Comparison of ENCODE assay signal across 10 mouse cellular contexts in genomic region chr16:62653817-62654216, GRCm38 (mm10).
DNase-seq lines count a peak whose midpoint lies in the region; ATAC-seq and TF ChIP-seq lines count a peak whose summit lies in the region.
"Had no signal": no experiment of that assay in that cellular context is flagged by ENCODE, and none has a peak within 500 bp of the region (broad histone marks: within the 10 kb centered on the region; RNA-seq: fewer than 3 reads in every experiment).

No protein-coding gene starts in this region.

- H3K9ac ChIP-seq in kidney, postnatal 0 days (ENCODE audit: low read depth, low read length) = no peak overlapping the region
- H3K9ac ChIP-seq in forebrain, embryonic 15.5 days (replicated peaks) = no peak overlapping the region
- no peak overlapping the region for H3K9ac ChIP-seq in limb, embryonic 15.5 days

- 0 out of 2 replicates have a peak overlapping the region, but pooled peaks have one; percentile 9 for H3K4me3 ChIP-seq in kidney, postnatal 0 days (replicated peaks; ENCODE audit: low read depth, low read length)
- peak overlapping the region; percentile 22 for H3K4me3 ChIP-seq in forebrain, embryonic 15.5 days
- peak overlapping the region; percentile 19 for H3K4me3 ChIP-seq in limb, embryonic 15.5 days
- no peak overlapping the region for H3K4me3 ChIP-seq in cerebellum, adult 2 months (replicated peaks; ENCODE audit: insufficient read depth, low read depth, low read length)

- H3K27ac ChIP-seq in kidney, postnatal 0 days = no peak overlapping the region
- no peak overlapping the region for H3K27ac ChIP-seq in forebrain, embryonic 15.5 days (replicated peaks)
- no peak overlapping the region for H3K27ac ChIP-seq in limb, embryonic 15.5 days
- no peak overlapping the region for H3K27ac ChIP-seq in cerebellum, adult 2 months (ENCODE audit: insufficient read depth, low read length)

- no peak for ATAC-seq in kidney, postnatal 0 days (replicated peaks; ENCODE audit: low FRiP score, low read depth)
- ATAC-seq in forebrain, embryonic 15.5 days (replicated peaks) = peak; percentile 85
- no peak for ATAC-seq in limb, embryonic 15.5 days (ENCODE audit: insufficient number of reproducible peaks, low FRiP score, low TSS enrichment, low read depth)

- no peaks in the 10 kb centered on the region for H3K27me3 ChIP-seq in kidney, postnatal 0 days (ENCODE audit: insufficient read depth, low read length)
- no peaks in the 10 kb centered on the region for H3K27me3 ChIP-seq in forebrain, embryonic 15.5 days
- no peaks in the 10 kb centered on the region for H3K27me3 ChIP-seq in limb, embryonic 15.5 days
- no peaks in the 10 kb centered on the region for H3K27me3 ChIP-seq in cerebellum, adult 2 months (ENCODE audit: control insufficient read depth, insufficient read depth, low read length)

- H3K4me1 ChIP-seq in kidney, postnatal 0 days (replicated peaks; ENCODE audit: insufficient read depth, low read length) = no peaks in the 10 kb centered on the region
- H3K4me1 ChIP-seq in forebrain, embryonic 15.5 days = peaks cover 7% of the 10 kb centered on the region; the same call in 1 of the 2 replicates
- 0 out of 2 replicates have a peak, but pooled peaks cover 3% of the 10 kb centered on the region for H3K4me1 ChIP-seq in limb, embryonic 15.5 days
- no peaks in the 10 kb centered on the region for H3K4me1 ChIP-seq in cerebellum, adult 2 months (ENCODE audit: control insufficient read depth, insufficient read depth, low read length)

- no peak for TF ChIP-seq CTCF in kidney, postnatal 0 days (IDR thresholded peaks at IDR 0.05; ENCODE audit: low read depth)
- TF ChIP-seq CTCF in cerebellum, adult 2 months (IDR thresholded peaks at IDR 0.05; ENCODE audit: borderline replicate concordance, insufficient read depth, low read depth, low read length) = no peak

- no peaks in the 10 kb centered on the region for H3K36me3 ChIP-seq in kidney, postnatal 0 days (ENCODE audit: insufficient read depth, low read length)
- no peaks in the 10 kb centered on the region for H3K36me3 ChIP-seq in forebrain, embryonic 15.5 days
- no peaks in the 10 kb centered on the region for H3K36me3 ChIP-seq in limb, embryonic 15.5 days

- DNase-seq in kidney, postnatal 0 days (ENCODE audit: low spot score) = no peak
- no peak for DNase-seq in kidney, postnatal 25 days
- DNase-seq in brain, adult 2 months (ENCODE audit: low read depth, low spot score) = peak; percentile 17
- DNase-seq in cerebellum, adult 2 months = no peak
- no peak for DNase-seq in gastrocnemius, postnatal 10 days
- no peak for DNase-seq in cerebellum, postnatal 4 days (ENCODE audit: low spot score in 2 of 2)
- DNase-seq: liver; lung, postnatal 36 days had no signal

- TF ChIP-seq POLR2A in cerebellum, adult 2 months (IDR thresholded peaks at IDR 0.05; ENCODE audit: borderline replicate concordance, insufficient read depth, low read length) = no peak

- H3K9me3 ChIP-seq in kidney, postnatal 0 days (replicated peaks; ENCODE audit: low read length) = no peaks in the 10 kb centered on the region
- H3K9me3 ChIP-seq in forebrain, embryonic 15.5 days = no peaks in the 10 kb centered on the region
- H3K9me3 ChIP-seq in limb, embryonic 15.5 days = no peaks in the 10 kb centered on the region

- 37% methylated on average over 8 of the region's 8 CpGs for WGBS in kidney, postnatal 0 days
- WGBS in forebrain, embryonic 15.5 days = 14% methylated on average over 8 of the region's 8 CpGs
- 24% methylated on average over 8 of the region's 8 CpGs for WGBS in limb, embryonic 15.5 days
- WGBS in cerebellum, adult 2 months = 24% methylated on average over 8 of the region's 8 CpGs

- H3K4me2 ChIP-seq in kidney, postnatal 0 days (ENCODE audit: low read length) = peak overlapping the region; percentile 44
- H3K4me2 ChIP-seq in forebrain, embryonic 15.5 days (replicated peaks) = peak overlapping the region; percentile 39
- 0 out of 2 replicates have a peak overlapping the region, but pooled peaks have one; percentile 24 for H3K4me2 ChIP-seq in limb, embryonic 15.5 days
